Mouse (Mus musculus): ENCODE measurements around the gene Otud7b.
A peak's percentile ranks its signal among the peaks of the same experiment; 100 is the strongest.
"Not testable (repeated sequence)": the region's sequence is repeated elsewhere in the genome, so short reads cannot be mapped to it uniquely, and the experiment has no call there.

Gene Otud7b

GRCm38 (mm10) chr3:96178902-96179301 is 74.6 kb downstream of the Otud7b start:
- no peak for DNase-seq (ENCODE audit: low spot score in 2 of 2)

- no peak for DNase-seq (ENCODE audit: low spot score in 2 of 2)
These were observed 75.2 kb downstream of the Otud7b start for GRCm38 (mm10) chr3:96179531-96179930.

GRCm38 (mm10) chr3:96180727-96181477 is 76.6 kb downstream of the Otud7b start, which contains the start of gene Sv2a:
Sv2a (plus strand) TSS chr3:96181151.
- no peak for DNase-seq (ENCODE audit: low spot score in 2 of 2)

- DNase-seq (ENCODE audit: low spot score in 2 of 2): no peak
These were observed 77.4 kb downstream of the Otud7b start for GRCm38 (mm10) chr3:96181510-96182381.

- DNase-seq (ENCODE audit: low spot score in 2 of 2): no peak
These were observed 78.1 kb downstream of the Otud7b start for GRCm38 (mm10) chr3:96182382-96182776.

- no peak for DNase-seq (ENCODE audit: low spot score in 2 of 2)
These were observed 88.7 kb downstream of the Otud7b start for GRCm38 (mm10) chr3:96192977-96193376.

- no peak for DNase-seq (ENCODE audit: low spot score in 2 of 2)
These were observed 90.6 kb downstream of the Otud7b start for GRCm38 (mm10) chr3:96194966-96195365.

GRCm38 (mm10) chr3:96195616-96196313 is 91.4 kb downstream of the Otud7b start:
- no peak for DNase-seq (ENCODE audit: low spot score in 2 of 2)

- no peak for DNase-seq (ENCODE audit: low spot score in 2 of 2)
These were observed 92.3 kb downstream of the Otud7b start for GRCm38 (mm10) chr3:96196437-96197128.

- peak; percentile 75 to 85 for DNase-seq (ENCODE audit: low spot score in 2 of 2)
These were observed 92.9 kb downstream of the Otud7b start for GRCm38 (mm10) chr3:96197129-96197749.

GRCm38 (mm10) chr3:96198181-96198580 is 93.9 kb downstream of the Otud7b start:
- no peak for DNase-seq (ENCODE audit: low spot score in 2 of 2)

- not testable (repeated sequence) for DNase-seq (ENCODE audit: low spot score in 2 of 2)
These were observed 94.4 kb downstream of the Otud7b start for GRCm38 (mm10) chr3:96198601-96199251.

- DNase-seq (ENCODE audit: low spot score in 2 of 2): no peak
These were observed 95.4 kb downstream of the Otud7b start for GRCm38 (mm10) chr3:96199731-96200130.

- no peak for DNase-seq (ENCODE audit: low spot score in 2 of 2)
These were observed 103.5 kb downstream of the Otud7b start for GRCm38 (mm10) chr3:96207819-96208218.

- no peak for DNase-seq (ENCODE audit: low spot score in 2 of 2)
These were observed 104.9 kb downstream of the Otud7b start for GRCm38 (mm10) chr3:96209242-96209641.
